8 mouse cellular contexts compared by ENCODE assay signal in genomic region chr4:57955544-57955958, GRCm38 (mm10). TPM values are rescaled to one million over a fixed set of nuclear protein-coding genes. Genes with fewer than 3 reads are reported as not detected.
A peak's percentile ranks its signal among the peaks of the same experiment; 100 is the strongest.
DNase-seq lines count a peak whose midpoint lies in the region; ATAC-seq and TF ChIP-seq lines count a peak whose summit lies in the region.

No protein-coding gene starts in this region.

- WGBS in embryonic facial prominence, embryonic 13.5 days: under 1% methylated on average over 25 of the region's 25 CpGs
- WGBS in liver, adult 2 months: under 1% methylated on average over 25 of the region's 25 CpGs

- peak overlapping the region; percentile 93 for H3K27ac ChIP-seq in embryonic facial prominence, embryonic 13.5 days
- H3K27ac ChIP-seq in liver, adult 2 months (replicated peaks; ENCODE audit: insufficient read depth, low read depth, low read length): peak overlapping the region; percentile 84

- no peaks in the 10 kb centered on the region for H3K9me3 ChIP-seq in embryonic facial prominence, embryonic 13.5 days

- peaks cover 18% of the 10 kb centered on the region for H3K36me3 ChIP-seq in embryonic facial prominence, embryonic 13.5 days
- H3K36me3 ChIP-seq in liver, adult 2 months (ENCODE audit: control insufficient read depth, insufficient read depth, low read length): peaks cover 11% of the 10 kb centered on the region

- DNase-seq in A20 (ENCODE audit: low read depth, low spot score): peak; percentile 78
- DNase-seq in adrenal gland, adult 8-10 months: peak; percentile 81
- peak; percentile 77 for DNase-seq in heart, adult 8-10 months (ENCODE audit: low spot score)
- peak; percentile 76 to 81 for DNase-seq in kidney, adult 8-10 months
- peak; percentile 74 for DNase-seq in liver, adult 2 months (ENCODE audit: extremely low read depth, low read depth, low spot score)
- peak; percentile 61 for DNase-seq in naive thymus-derived CD4-positive, alpha-beta T cell, adult 2 months (ENCODE audit: low read depth)
- DNase-seq in testis, postnatal 10 days (ENCODE audit: low spot score): peak; percentile 73

- no peak for ATAC-seq in embryonic facial prominence, embryonic 13.5 days (ENCODE audit: insufficient number of reproducible peaks, insufficient read depth, low FRiP score, low TSS enrichment, low read depth)

- H3K79me2 ChIP-seq in liver, adult 2 months (ENCODE audit: control insufficient read depth, insufficient read depth, low read length): peaks cover 15% of the 10 kb centered on the region; the same call in 1 of the 2 replicates

- peak overlapping the region; percentile 88 for H3K9ac ChIP-seq in embryonic facial prominence, embryonic 13.5 days
- H3K9ac ChIP-seq in liver, adult 2 months (ENCODE audit: low read depth, low read length): peak overlapping the region; percentile 92

- peak overlapping the region; percentile 73 for H3K4me2 ChIP-seq in embryonic facial prominence, embryonic 13.5 days

- no peak for TF ChIP-seq CTCF in liver, adult 2 months (IDR thresholded peaks at IDR 0.05; ENCODE audit: low read depth, low read length)

- peak; percentile 10; the same call in 1 of the 2 replicates for TF ChIP-seq POLR2A in liver, adult 2 months (IDR thresholded peaks at IDR 0.05; ENCODE audit: extremely low read depth, insufficient read depth, low read length)

- peaks cover 4% of the 10 kb centered on the region; the same call in 1 of the 2 replicates for H3K27me3 ChIP-seq in embryonic facial prominence, embryonic 13.5 days
- H3K27me3 ChIP-seq in liver, adult 2 months (ENCODE audit: control insufficient read depth, insufficient read depth, low read length): no peaks in the 10 kb centered on the region

- peaks cover 33% of the 10 kb centered on the region for H3K4me1 ChIP-seq in embryonic facial prominence, embryonic 13.5 days
- peaks cover 11% of the 10 kb centered on the region for H3K4me1 ChIP-seq in liver, adult 2 months (ENCODE audit: control insufficient read depth, insufficient read depth, low read length)

- peak overlapping the region; percentile 83 for H3K4me3 ChIP-seq in embryonic facial prominence, embryonic 13.5 days
- peak overlapping the region; percentile 81 for H3K4me3 ChIP-seq in liver, adult 2 months (ENCODE audit: insufficient read depth, low read depth, low read length)

RNA-seq across cellular contexts. Expression of gene Txn1, which starts 0.7 kb away (rescaled TPM):
- 100 to 1,000 TPM; 215 to 295 (median 238) TPM for total RNA-seq in adrenal gland, adult 8-10 months (2022)
- polyA plus RNA-seq in embryonic facial prominence, embryonic 13.5 days (2015; fragmentation: Nextera tagmentation; extraction: Ambion mirVana): 403 and 406 TPM in 2 replicates
- 100 to 1,000 TPM; 104 to 107 (median 106) TPM for total RNA-seq in heart, adult 8-10 months (2022)
- 138 and 151 TPM in 2 replicates for total RNA-seq in liver, adult 2 months (2014; rRNA removed)
- polyA plus RNA-seq in liver, adult 2 months (2012; rRNA removed): 246 and 257 TPM in 2 replicates

RNA-seq across cellular contexts. Expression of gene D630039A03Rik, which starts 39.5 kb away (rescaled TPM):
- total RNA-seq in adrenal gland, adult 8-10 months (2022): 10 to 100 TPM; 13.0 to 17.0 (median 15.0) TPM
- polyA plus RNA-seq in embryonic facial prominence, embryonic 13.5 days (2015; fragmentation: Nextera tagmentation; extraction: Ambion mirVana): 0.18 TPM in 1 of 2 replicates, not detected in the other
- under 1 TPM; 0.09 to 0.25 (median 0.18) TPM for total RNA-seq in heart, adult 8-10 months (2022)
- total RNA-seq in liver, adult 2 months (2014; rRNA removed): 3.2 and 4.9 TPM in 2 replicates
- 10.2 and 14.3 TPM in 2 replicates for polyA plus RNA-seq in liver, adult 2 months (2012; rRNA removed)

RNA-seq across cellular contexts. Expression of gene Txndc8, which starts 53.4 kb away (rescaled TPM):
- total RNA-seq in adrenal gland, adult 8-10 months (2022): not detected
- not detected in 2 replicates for polyA plus RNA-seq in embryonic facial prominence, embryonic 13.5 days (2015; fragmentation: Nextera tagmentation; extraction: Ambion mirVana)
- not detected for total RNA-seq in heart, adult 8-10 months (2022)
- total RNA-seq in liver, adult 2 months (2014; rRNA removed): not detected in 2 replicates
- polyA plus RNA-seq in liver, adult 2 months (2012; rRNA removed): not detected in 2 replicates
